Mouse (Mus musculus): Measurements from ENCODE around the gene Gm49395. TPM values are rescaled to one million over a fixed set of nuclear protein-coding genes. Genes with fewer than 3 reads are reported as not detected.

The Gm49395 gene
- 4.4 and 10.5 TPM in 2 replicates for total RNA-seq (2023)

DNA sequence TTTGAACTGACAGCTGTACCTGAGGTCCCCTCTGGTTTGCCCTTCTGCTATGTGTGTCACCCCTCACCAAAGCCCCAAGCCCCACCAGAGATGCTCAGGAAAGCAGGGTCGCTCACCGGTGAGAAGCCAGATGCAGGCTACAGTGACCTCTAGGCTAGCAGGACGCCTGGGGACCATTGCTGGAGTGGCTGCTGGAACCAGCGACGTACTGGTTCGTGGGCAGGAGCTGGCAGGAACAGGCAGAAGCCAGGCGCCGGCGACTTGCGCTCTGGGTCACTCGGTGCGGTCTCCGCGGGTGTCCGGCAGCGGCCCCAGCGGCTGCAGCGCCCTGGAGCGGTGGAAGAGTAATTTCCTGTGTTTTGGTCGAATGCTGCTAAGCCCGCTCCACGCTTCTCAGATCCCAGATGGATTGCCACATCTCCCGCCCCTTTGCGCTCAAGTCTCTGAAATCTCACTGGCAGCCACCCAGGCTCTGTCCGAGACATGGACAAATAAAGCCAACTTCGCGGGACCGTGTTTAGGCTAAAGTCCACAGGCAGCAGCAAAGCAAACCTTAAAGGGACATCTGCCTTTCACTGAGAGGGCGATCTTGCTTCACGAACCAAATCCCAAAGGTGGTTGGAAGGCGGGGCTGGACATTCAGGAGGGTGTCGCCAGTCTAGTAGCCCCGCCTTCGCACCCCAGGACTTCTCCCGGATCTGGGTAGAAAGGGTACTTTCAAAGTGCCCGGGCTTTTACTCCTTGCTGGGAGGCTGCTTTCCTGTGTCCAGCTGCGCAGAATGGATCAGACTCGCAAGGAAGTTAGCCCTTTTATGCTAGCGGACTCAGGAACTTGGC, at the start of gene Gm49395, which contains the start of gene Itga1:
Gene Gm49395, minus strand, starts transcription at position 567 of the 837 bp plus-strand sequence.
Gene Itga1, minus strand, starts transcription at position 610 of the 837 bp plus-strand sequence.

DNA sequence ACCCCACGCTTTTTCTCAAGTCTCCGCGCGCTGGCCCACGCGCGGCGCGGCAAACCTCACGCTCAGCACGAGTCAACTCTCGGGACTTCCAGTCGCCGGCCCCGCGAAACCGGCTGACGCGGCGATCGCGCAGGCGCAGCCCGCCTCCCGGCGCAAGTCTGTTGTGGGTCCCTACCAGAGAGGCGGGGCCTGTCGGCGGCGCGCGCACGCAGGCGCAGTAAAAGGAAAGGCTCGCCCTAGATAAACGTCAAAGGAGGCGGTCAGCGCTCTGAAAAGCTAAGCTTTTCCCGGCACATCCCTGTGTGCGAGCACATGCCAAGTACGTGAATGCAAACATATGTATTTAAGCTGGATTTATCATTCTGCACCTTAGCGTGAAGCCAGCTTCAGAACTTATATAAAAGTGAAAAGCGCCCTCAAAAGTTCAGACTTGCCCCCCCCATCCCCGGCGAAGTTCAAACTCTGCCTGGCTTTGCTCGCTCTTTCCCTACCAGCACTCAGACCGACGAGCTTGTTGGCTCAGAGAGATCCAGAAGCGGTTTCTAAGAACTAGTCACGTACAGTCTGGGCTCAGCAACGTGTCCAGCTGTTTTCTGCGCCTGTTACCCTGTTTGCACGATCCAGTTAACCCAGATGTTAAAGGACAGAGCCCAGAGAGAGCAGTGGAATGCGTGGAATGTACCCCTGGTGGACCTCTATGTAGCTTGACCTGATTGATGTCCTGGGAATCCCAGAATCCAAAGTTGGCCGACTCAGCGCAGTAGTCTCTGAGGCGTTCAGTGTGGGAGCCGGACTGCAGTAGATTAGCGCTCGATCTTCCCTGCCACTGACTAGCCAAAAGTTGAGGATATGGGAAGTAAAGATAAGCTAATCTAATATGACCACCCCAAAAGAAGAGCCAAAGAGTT, 11.4 kb downstream of the Gm49395 start, which contains the start of gene Pelo:
Gene Pelo, minus strand, starts transcription at position 118 of the 908 bp plus-strand sequence.

Other genes starting within 250 kb of the Gm49395 start
- gene Itga2, start 169.8 kb downstream of the Gm49395 start, total RNA-seq (2023), result 1.2 TPM in 1 of 2 replicates, not detected in the other
- gene Pelo, start 11.7 kb downstream of the Gm49395 start, total RNA-seq (2023), result 5.6 and 7.6 TPM in 2 replicates
- gene Itga1, start within 50 bp of the Gm49395 start, total RNA-seq (2023), result 9.7 and 21.1 TPM in 2 replicates

Data from neutrophil, adult 65 days (primary cell).